Mouse (Mus musculus) heart, postnatal 0 days (tissue): ENCODE results near the gene Snrnp70.

Source experiments
- CTCF ChIP-seq: IDR thresholded peaks from 2 replicates; pipeline ENCODE4 v1.5.1; 2016; ENCODE audit warnings: antibody characterized with exemption, control low read depth, low read depth
- EP300 ChIP-seq: IDR thresholded peaks from 2 replicates; pipeline ENCODE4 v1.6.1; 2016; ENCODE audit warnings: antibody characterized with exemption, low read depth

- TF ChIP-seq CTCF (no peak), EP300 (no peak)
These were observed 62.0 kb downstream of the Snrnp70 start, which contains the start of gene Trpm4 for GRCm38 (mm10) chr7:45333431-45333982.
